Mouse (Mus musculus) megakaryocyte, embryonic 14.5 days (primary cell): ENCODE data around the gene Zfp775.

Source experiments
- FLI1 ChIP-seq: IDR thresholded peaks from 2 replicates; pipeline ENCODE4 v1.6.1; 2012; ENCODE audit warnings: low read length, inconsistent platforms, mixed read lengths
- GATA1 ChIP-seq: IDR thresholded peaks from 3 replicates; pipeline ENCODE4 v1.6.1; 2012; ENCODE audit warnings: mixed read lengths, low read length, inconsistent platforms, borderline replicate concordance

- no peak for TF ChIP-seq GATA1
- TF ChIP-seq FLI1 = no peak
Observed at GRCm38 (mm10) chr6:48555956-48556355, 45.9 kb upstream of the Zfp775 start.
